Mouse (Mus musculus): Measurements from ENCODE around the gene Cdkn1a. TPM values are rescaled to one million over a fixed set of nuclear protein-coding genes. Genes with fewer than 3 reads are reported as not detected.
"Not testable (repeated sequence)": the region's sequence is repeated elsewhere in the genome, so short reads cannot be mapped to it uniquely, and the experiment has no call there.

The Cdkn1a gene
- polyA plus RNA-seq (2015; fragmentation: Nextera tagmentation; extraction: Ambion mirVana), result 233 and 345 TPM in 2 replicates

DNA sequence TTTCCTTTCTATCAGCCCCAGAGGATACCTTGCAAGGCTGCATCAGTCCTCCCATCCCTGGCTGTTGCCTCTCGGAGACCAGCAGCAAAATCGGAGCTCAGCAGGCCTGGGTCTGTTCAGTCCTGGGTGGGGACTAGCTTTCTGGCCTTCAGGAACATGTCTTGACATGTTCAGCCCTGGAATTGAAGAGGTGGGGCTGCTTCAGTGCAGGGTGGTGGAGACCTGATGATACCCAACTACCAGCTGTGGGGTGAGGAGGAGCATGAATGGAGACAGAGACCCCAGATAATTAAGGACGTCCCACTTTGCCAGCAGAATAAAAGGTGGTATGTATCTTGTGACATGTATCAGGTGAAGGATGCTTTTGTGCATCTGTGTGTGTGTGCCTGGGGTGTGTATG lies at the start of gene Cdkn1a:
Cdkn1a (plus strand) TSS at position 201 of the 400 bp plus-strand sequence.
- no peak within 1 kb of the TSS for H3K9ac ChIP-seq
- ATAC-seq (ENCODE audit: insufficient number of reproducible peaks, low FRiP score, low TSS enrichment, low read depth), result no peak
- no peaks in the 10 kb centered on the region for H3K36me3 ChIP-seq
- peaks cover 29% of the 10 kb centered on the region for H3K27me3 ChIP-seq
- peaks cover 22% of the 10 kb centered on the region for H3K4me1 ChIP-seq
- H3K9me3 ChIP-seq, result no peaks in the 10 kb centered on the region
- WGBS, result 67% methylated on average over 3 of the region's 3 CpGs
- no peak within 1 kb of the TSS for H3K27ac ChIP-seq
- H3K4me3 ChIP-seq, result no peak within 1 kb of the TSS
- H3K4me2 ChIP-seq, result no peak within 1 kb of the TSS

DNA sequence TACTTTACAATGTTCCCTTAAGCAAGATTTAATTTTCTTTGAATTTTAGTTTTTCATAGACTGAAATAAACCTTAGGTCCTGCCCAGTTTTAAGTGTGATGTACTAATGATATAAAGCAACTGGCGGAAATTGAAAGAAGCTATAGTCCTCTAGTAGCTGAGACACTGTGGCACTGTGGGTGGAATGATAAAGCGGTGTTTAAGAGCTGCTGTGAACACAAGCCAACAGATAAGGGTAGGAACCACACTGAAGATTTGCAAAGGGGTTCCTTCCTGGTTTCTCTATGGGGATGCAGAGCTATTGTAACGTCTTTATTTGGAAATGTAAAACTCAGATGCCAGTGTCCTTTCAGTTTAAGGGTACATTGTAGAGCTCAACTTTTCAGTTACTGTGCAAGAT lies 49.1 kb upstream of the Cdkn1a start:
- H3K4me2 ChIP-seq; H3K9ac ChIP-seq; H3K9me3 ChIP-seq; ATAC-seq (ENCODE audit: insufficient number of reproducible peaks, low FRiP score, low TSS enrichment, low read depth); H3K4me3 ChIP-seq; H3K27me3 ChIP-seq; H3K27ac ChIP-seq: not testable (repeated sequence)
- Histone ChIP-seq H3K4me1 (peaks cover 14% of the 10 kb centered on the region), H3K36me3 (peaks cover 84% of the 10 kb centered on the region)
- WGBS, result 84% methylated on average over 3 of the region's 3 CpGs

DNA sequence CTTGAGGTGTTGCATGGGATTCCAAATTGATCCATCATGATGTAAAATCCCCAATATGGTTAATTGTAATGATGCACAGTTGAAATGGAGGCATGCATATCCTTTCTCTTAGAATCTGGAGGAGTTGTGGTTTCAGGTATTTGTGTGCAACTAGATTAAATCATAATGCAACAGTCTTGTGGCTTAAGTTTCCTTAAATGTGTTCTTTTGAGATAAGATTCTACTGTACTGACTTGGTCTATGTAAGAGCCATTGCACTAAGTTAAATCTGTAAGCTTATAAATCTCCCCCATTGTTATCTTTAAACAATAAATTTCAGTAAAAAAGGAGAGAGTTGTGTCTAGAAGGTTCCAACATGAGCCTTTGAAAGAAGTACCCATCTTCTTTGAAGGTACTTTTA lies 48.2 kb upstream of the Cdkn1a start:
- H3K27ac ChIP-seq, result no peak overlapping the region
- no peaks in the 10 kb centered on the region for H3K27me3 ChIP-seq
- H3K4me1 ChIP-seq, result peaks cover 8% of the 10 kb centered on the region
- H3K4me2 ChIP-seq, result no peak overlapping the region
- ATAC-seq (ENCODE audit: insufficient number of reproducible peaks, low FRiP score, low TSS enrichment, low read depth), result no peak
- H3K9me3 ChIP-seq, result no peaks in the 10 kb centered on the region
- peaks cover 82% of the 10 kb centered on the region for H3K36me3 ChIP-seq
- H3K4me3 ChIP-seq, result no peak overlapping the region
- no peak overlapping the region for H3K9ac ChIP-seq

DNA sequence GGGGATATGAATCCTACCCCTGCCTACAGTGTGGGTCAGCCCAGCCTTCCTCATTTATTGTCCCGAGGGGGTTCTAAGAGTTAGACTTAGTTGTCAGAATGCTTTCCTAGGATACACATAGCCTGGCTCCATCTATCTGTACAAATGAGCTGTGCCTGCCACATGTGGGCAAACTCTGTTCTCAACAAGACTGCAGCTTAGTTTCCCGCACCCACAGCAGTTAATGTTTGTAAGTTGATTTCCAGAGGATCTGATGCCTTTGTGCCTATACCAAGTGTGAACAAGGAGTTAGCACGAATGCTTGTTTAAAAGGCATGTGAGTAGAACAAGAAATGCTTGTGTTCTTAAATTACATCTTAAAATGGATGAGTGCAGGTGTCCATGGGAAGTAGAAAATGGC lies 47.2 kb upstream of the Cdkn1a start:
- H3K27me3 ChIP-seq, result no peaks in the 10 kb centered on the region
- no peak overlapping the region for H3K27ac ChIP-seq
- no peak for ATAC-seq (ENCODE audit: insufficient number of reproducible peaks, low FRiP score, low TSS enrichment, low read depth)
- no peak overlapping the region for H3K4me2 ChIP-seq
- H3K9ac ChIP-seq, result no peak overlapping the region
- peaks cover 80% of the 10 kb centered on the region for H3K36me3 ChIP-seq
- H3K9me3 ChIP-seq, result no peaks in the 10 kb centered on the region
- H3K4me1 ChIP-seq, result peaks cover 5% of the 10 kb centered on the region
- H3K4me3 ChIP-seq, result no peak overlapping the region
- 83% methylated on average over 3 of the region's 3 CpGs for whole genome bisulfite sequencing

DNA sequence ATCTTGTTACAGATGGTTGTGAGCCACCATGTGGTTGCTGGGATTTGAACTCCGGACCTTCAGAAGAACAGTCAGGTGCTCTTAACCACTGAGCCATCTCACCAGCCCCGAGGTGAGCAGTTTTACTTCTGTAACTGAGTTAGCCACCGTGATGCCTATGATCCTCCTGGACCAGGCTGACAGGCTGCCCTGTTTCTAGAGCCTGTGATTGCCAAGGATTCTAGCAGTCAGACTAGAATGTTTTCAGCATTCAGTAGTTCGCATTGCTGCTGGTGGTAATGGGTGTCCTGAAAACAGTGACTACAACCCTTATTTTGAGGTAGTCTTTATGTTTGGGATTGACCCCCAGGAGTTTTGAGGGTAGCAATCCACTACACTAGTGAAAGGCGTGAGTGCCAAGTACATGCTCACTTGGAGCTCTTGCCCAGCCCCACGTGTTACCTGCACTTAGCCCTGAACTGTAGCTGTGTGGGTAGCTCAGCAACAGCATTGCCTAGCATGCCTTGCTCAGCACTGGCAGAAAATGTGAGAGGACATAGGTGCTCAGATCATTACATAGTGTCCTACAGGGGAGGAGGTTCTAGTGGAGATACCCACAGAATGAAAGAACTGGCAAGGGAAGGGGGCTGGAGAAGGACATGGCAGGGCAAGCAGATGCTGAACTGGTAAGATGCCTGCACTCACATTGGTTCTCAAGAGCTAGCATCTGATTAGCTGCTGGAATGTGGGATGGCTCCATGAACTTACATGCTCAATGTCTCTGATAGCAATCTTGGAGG lies 46.4 kb upstream of the Cdkn1a start:
- Histone ChIP-seq H3K9me3 (no peaks in the 10 kb centered on the region), H3K4me3 (no peak overlapping the region), H3K4me2 (no peak overlapping the region), H3K27ac (no peak overlapping the region), H3K4me1 (peaks cover 8% of the 10 kb centered on the region), H3K9ac (no peak overlapping the region), H3K27me3 (no peaks in the 10 kb centered on the region), H3K36me3 (peaks cover 75% of the 10 kb centered on the region)
- no peak for ATAC-seq (ENCODE audit: insufficient number of reproducible peaks, low FRiP score, low TSS enrichment, low read depth)
- 78% methylated on average over 6 of the region's 6 CpGs for WGBS

DNA sequence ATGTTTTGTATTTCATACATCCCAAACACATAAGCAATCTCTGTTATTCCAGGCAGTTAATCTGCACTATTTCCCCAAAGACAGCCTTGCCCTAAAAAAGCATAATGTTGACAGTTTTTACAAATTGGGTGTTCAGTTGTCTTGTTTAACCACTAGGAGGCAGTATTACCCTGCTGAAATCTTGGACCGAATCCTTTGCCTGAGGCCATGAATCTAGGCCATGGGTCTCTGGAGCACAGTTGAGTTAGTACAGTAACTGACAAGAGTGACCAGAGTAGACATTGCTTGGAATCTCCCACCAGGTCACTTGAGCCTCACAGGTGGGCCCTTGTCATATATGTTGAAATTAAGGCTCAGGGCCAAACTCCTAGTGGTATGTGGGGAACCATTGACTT lies 45.9 kb upstream of the Cdkn1a start:
- no peak for ATAC-seq (ENCODE audit: insufficient number of reproducible peaks, low FRiP score, low TSS enrichment, low read depth)
- WGBS, result 68% methylated on average over 1 of the region's 1 CpGs
- Histone ChIP-seq H3K27me3 (no peaks in the 10 kb centered on the region), H3K4me3 (no peak overlapping the region), H3K4me1 (peaks cover 5% of the 10 kb centered on the region), H3K27ac (peak overlapping the region; percentile 47; the same call in 1 of the 2 replicates), H3K9ac (no peak overlapping the region), H3K9me3 (no peaks in the 10 kb centered on the region), H3K36me3 (peaks cover 69% of the 10 kb centered on the region), H3K4me2 (no peak overlapping the region)

DNA sequence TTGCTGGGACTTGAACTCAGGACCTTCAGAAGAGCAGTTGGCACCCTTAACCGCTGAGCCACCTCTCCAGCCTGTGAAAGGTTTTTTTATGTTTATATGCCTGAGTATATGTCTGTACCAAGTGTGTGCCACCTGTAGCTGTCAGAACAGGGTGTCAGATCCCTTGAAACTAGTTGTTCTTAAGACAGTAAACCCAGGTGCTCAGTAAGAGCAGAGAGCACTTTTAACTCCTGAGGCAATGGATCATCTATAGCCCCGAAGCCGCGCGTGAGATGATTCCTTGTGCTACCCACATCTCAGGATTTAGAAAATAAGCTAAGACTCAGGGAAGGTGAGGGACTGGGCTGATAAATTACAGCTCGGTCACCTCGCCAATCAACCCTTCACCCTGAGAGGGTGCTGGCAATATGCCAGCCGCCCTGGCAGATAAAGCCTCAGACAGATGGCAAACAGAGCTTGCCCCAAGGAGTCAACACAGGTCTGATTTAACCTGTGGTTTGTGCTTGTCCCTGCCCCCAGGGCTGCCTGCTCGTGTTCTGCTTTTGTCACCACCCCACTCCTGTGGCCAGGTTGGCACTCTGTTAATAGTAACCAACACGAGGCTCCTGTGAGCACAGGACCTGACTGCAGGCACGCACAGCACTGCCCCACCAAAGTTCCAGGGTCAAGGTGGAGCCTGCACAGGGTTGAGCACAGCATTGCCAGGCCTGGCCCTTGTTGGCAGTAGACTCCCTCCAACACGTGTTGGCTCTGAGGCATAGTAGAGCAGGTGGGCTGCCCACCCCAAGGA lies 44.8 kb upstream of the Cdkn1a start:
- peaks cover 59% of the 10 kb centered on the region for H3K36me3 ChIP-seq
- WGBS, result 62% methylated on average over 12 of the region's 12 CpGs
- peaks cover 14% of the 10 kb centered on the region for H3K4me1 ChIP-seq
- H3K9ac ChIP-seq, result no peak overlapping the region
- no peak overlapping the region for H3K4me3 ChIP-seq
- no peaks in the 10 kb centered on the region for H3K9me3 ChIP-seq
- H3K27me3 ChIP-seq, result no peaks in the 10 kb centered on the region
- no peak overlapping the region for H3K4me2 ChIP-seq
- ATAC-seq (ENCODE audit: insufficient number of reproducible peaks, low FRiP score, low TSS enrichment, low read depth), result peak; percentile 51
- H3K27ac ChIP-seq, result peak overlapping the region; percentile 28; the same call in 1 of the 2 replicates

DNA sequence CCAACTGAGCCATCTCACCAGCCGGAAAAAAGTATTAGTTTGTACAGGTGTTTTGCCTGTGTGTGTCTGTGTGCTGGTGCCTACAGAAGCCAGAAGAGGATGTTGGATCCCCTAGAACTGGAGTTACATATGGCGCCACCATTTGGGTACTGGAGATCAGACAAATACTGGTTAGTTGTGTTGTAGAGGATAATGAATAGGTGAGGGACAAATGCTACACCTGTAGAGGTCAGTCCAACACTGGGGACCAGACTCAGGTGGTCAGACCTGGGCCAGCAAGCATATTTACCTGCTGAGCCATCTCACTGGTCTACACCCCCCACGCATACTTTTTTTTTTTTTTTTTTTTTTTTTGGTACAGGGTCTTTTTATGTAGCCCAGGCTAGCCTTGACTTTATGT lies 43.9 kb upstream of the Cdkn1a start:
- Histone ChIP-seq H3K9me3 (no peaks in the 10 kb centered on the region), H3K27me3 (no peaks in the 10 kb centered on the region), H3K4me1 (peaks cover 18% of the 10 kb centered on the region), H3K9ac (no peak overlapping the region), H3K4me3 (no peak overlapping the region), H3K36me3 (peaks cover 54% of the 10 kb centered on the region), H3K4me2 (no peak overlapping the region), H3K27ac (no peak overlapping the region)
- ATAC-seq (ENCODE audit: insufficient number of reproducible peaks, low FRiP score, low TSS enrichment, low read depth), result no peak
- WGBS, result 91% methylated on average over 3 of the region's 3 CpGs

DNA sequence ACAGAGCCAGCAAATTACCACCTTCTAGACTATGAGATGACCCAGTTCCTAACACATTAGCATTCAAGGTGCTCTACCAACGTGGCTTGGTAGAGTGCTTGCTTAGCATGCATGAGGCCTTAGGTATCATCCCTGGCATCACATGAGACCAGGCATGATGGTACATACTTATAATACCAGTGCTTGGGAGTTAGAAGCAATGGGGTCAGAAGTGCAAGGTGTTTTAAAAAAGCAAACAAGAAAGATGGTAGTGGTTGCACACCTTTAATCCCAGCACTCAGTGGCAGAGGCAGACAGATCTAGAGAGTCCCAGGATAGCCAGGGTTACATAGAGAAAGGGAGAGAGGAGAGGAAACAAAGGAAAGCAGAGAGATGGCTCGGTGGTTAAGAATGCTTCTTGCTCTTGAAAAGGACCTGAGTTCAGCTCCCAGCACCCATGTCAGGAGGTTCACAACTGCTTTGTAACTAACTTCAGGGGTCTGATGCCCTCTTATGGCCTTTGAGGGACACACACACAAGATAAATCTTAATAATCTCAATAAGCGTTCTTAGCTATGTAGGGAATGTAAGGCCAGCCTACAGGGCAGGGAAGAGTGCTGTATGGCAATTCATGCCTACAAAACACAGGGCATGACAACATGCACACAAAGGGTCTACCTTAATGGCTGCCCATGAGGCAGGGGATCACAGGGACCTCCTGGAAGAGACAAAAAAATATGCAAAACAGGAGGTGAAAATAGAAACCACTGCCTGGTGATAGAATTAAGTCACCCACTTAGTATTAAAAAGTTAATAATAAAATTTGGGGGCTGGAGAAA lies 42.9 kb upstream of the Cdkn1a start:
- no peak overlapping the region; the same call in 1 of the 2 replicates for H3K27ac ChIP-seq
- H3K4me1 ChIP-seq, result peaks cover 18% of the 10 kb centered on the region
- H3K27me3 ChIP-seq, result no peaks in the 10 kb centered on the region
- no peak overlapping the region for H3K4me3 ChIP-seq
- H3K9ac ChIP-seq, result no peak overlapping the region
- WGBS, result 57% methylated on average over 3 of the region's 3 CpGs
- peaks cover 48% of the 10 kb centered on the region for H3K36me3 ChIP-seq
- no peak overlapping the region for H3K4me2 ChIP-seq
- H3K9me3 ChIP-seq, result no peaks in the 10 kb centered on the region
- ATAC-seq (ENCODE audit: insufficient number of reproducible peaks, low FRiP score, low TSS enrichment, low read depth), result no peak

DNA sequence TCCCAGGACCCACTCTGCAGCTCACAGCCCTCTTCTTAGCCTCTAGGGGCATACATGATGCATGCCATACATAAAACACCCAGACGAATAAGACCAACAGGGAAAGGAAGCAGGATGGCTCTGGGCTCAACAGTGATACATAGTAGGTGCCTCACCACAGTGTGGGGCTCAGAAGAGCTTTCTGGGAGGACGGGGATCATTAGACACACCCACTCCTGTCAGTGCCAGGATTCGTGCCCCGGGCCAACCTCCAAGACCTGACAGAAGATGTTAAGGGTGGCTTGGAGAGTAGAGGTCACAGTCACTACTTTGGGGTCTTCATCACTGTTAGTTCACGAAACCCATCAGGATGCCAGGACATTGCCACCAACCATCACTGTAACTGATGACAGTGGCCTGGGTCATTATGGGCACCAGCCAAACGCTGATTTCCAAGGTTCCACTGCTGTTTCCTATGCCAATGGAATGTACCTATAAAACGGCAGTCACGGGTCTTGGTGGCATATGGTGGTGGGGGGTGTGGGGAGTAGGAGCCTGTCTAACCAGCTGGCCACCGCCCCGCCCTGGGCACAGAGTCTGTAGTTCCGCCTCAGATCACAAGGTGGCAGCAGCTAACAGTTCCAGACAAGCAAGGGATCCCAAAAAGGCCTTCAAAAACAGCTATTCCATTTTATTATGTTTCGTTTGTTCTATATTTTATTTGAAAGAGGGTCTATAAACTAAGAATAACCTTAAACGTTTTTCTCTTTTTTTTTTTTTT lies 41.8 kb upstream of the Cdkn1a start:
- no peaks in the 10 kb centered on the region for H3K9me3 ChIP-seq
- WGBS, result 16% methylated on average over 13 of the region's 13 CpGs
- no peak overlapping the region for H3K27ac ChIP-seq
- no peak overlapping the region for H3K9ac ChIP-seq
- H3K4me2 ChIP-seq, result no peak overlapping the region
- peaks cover 27% of the 10 kb centered on the region for H3K4me1 ChIP-seq
- no peaks in the 10 kb centered on the region for H3K27me3 ChIP-seq
- no peak overlapping the region for H3K4me3 ChIP-seq
- no peak for ATAC-seq (ENCODE audit: insufficient number of reproducible peaks, low FRiP score, low TSS enrichment, low read depth)
- H3K36me3 ChIP-seq, result peaks cover 38% of the 10 kb centered on the region

DNA sequence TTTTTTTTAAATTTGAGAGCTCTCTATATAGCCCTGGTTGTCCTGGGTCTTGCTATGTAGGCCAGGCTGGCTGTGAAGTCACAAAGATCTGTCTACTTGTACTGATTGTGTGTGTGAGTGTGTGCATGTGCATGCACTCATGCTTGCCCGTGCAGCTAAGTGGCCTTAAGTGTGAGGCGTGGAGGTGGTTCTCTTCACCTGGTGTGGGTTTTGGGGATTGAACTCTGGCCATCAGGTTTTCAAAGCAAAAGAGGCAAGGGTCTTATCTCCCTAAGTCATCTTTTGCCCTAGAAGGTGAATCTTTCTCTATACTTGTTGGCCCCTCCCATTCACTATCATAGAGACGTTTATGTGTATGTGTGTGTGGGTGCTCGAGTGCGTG lies 41.3 kb upstream of the Cdkn1a start:
- no peaks in the 10 kb centered on the region for H3K27me3 ChIP-seq
- ATAC-seq (ENCODE audit: insufficient number of reproducible peaks, low FRiP score, low TSS enrichment, low read depth), result no peak
- 68% methylated on average over 5 of the region's 5 CpGs for WGBS

More for the DNA sequence above, 41.3 kb upstream of the Cdkn1a start:
- H3K36me3 ChIP-seq, result peaks cover 33% of the 10 kb centered on the region
- no peak overlapping the region for H3K4me2 ChIP-seq
- peak overlapping the region; percentile 48; the same call in 1 of the 2 replicates for H3K27ac ChIP-seq
- H3K9ac ChIP-seq, result no peak overlapping the region
- peaks cover 33% of the 10 kb centered on the region for H3K4me1 ChIP-seq
- no peaks in the 10 kb centered on the region for H3K9me3 ChIP-seq
- H3K4me3 ChIP-seq, result no peak overlapping the region

Measured in limb, embryonic 15.5 days (tissue).